Mouse (Mus musculus): Measurements from ENCODE around the gene Supt4a. TPM values are rescaled to one million over a fixed set of nuclear protein-coding genes. Genes with fewer than 3 reads are reported as not detected.

The Supt4a gene
- total and polyA plus RNA-seq, 3 experiments: 15.4 to 155 (median 64.1) TPM

DNA sequence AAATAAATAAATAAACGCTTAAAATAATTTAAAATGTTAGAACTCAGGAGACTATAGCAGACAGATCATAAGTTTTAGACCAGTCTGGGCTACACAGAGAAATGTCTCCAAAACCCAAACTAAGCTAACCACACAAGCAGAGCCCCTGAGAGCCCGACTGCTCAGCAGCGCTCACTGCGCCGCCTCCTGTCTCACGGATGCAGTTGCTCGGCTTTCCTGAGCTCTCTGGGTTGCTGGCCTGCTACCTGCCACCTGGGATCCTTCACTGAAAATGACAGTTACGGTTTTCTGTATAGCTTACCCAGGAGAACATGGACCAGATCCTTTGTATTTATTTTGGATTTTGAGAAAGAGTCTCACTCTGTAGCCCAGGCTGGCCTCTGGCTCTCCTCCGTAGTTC lies 17.0 kb upstream of the Supt4a start:
- Histone ChIP-seq H3K27me3 (ENCODE audit: insufficient read depth, low read length) (no peaks in the 10 kb centered on the region), H3K9me3 (replicated peaks) (peaks cover 9% of the 10 kb centered on the region), H3K36me3 (replicated peaks) (peaks cover 84% of the 10 kb centered on the region), H3K4me3 (ENCODE audit: low read depth, low read length) (no peak overlapping the region; the same call in 1 of the 2 replicates), H3K4me1 (ENCODE audit: insufficient read depth, low read depth, low read length) (peaks cover 77% of the 10 kb centered on the region)
- DNase-seq (ENCODE audit: low spot score) (no peak), ATAC-seq (ENCODE audit: extremely low read depth, insufficient number of reproducible peaks, low FRiP score, poor library complexity, severe bottlenecking) (no peak)
- TF ChIP-seq TAL1 (conservative IDR thresholded peaks at IDR 0.05; ENCODE audit: low read depth, low read length): no peak

- H3K4me1 ChIP-seq (ENCODE audit: insufficient read depth, low read depth, low read length): peaks cover 80% of the 10 kb centered on the region
- no peak for DNase-seq (ENCODE audit: low spot score)
- TF ChIP-seq GATA1 (IDR thresholded peaks at IDR 0.05; ENCODE audit: borderline replicate concordance, low read length): no peak
- no peak for ATAC-seq (ENCODE audit: extremely low read depth, insufficient number of reproducible peaks, low FRiP score, poor library complexity, severe bottlenecking)
- H3K9me3 ChIP-seq (replicated peaks): peaks cover 9% of the 10 kb centered on the region
- peaks cover 79% of the 10 kb centered on the region for H3K36me3 ChIP-seq (replicated peaks)
- no peak overlapping the region for H3K4me3 ChIP-seq (ENCODE audit: low read depth, low read length)
- H3K27me3 ChIP-seq (ENCODE audit: insufficient read depth, low read length): no peaks in the 10 kb centered on the region
Observed at GRCm38 (mm10) chr11:87720839-87721238, 16.5 kb upstream of the Supt4a start.

- H3K27me3 ChIP-seq (ENCODE audit: insufficient read depth, low read length): no peaks in the 10 kb centered on the region
Observed at GRCm38 (mm10) chr11:87722168-87722567, 15.2 kb upstream of the Supt4a start.

GRCm38 (mm10) chr11:87722891-87723290 lies 14.5 kb upstream of the Supt4a start:
- TF ChIP-seq TAL1 (conservative IDR thresholded peaks at IDR 0.05; ENCODE audit: low read depth, low read length) (no peak), GATA2 (IDR thresholded peaks at IDR 0.05; ENCODE audit: borderline replicate concordance, low read depth, low read length) (no peak)
- Histone ChIP-seq H3K4me1 (ENCODE audit: insufficient read depth, low read depth, low read length) (peaks cover 86% of the 10 kb centered on the region), H3K27me3 (ENCODE audit: insufficient read depth, low read length) (no peaks in the 10 kb centered on the region), H3K36me3 (replicated peaks) (peaks cover 76% of the 10 kb centered on the region), H3K9me3 (replicated peaks) (peaks cover 9% of the 10 kb centered on the region), H3K4me3 (ENCODE audit: low read depth, low read length) (no peak overlapping the region)
- ATAC-seq (ENCODE audit: extremely low read depth, insufficient number of reproducible peaks, low FRiP score, poor library complexity, severe bottlenecking): no peak
- no peak for DNase-seq (ENCODE audit: low spot score)

More at GRCm38 (mm10) chr11:87722168-87722567, 15.2 kb upstream of the Supt4a start:
- Histone ChIP-seq H3K9me3 (replicated peaks) (peaks cover 9% of the 10 kb centered on the region), H3K36me3 (replicated peaks) (peaks cover 74% of the 10 kb centered on the region), H3K4me1 (ENCODE audit: insufficient read depth, low read depth, low read length) (peaks cover 81% of the 10 kb centered on the region), H3K4me3 (ENCODE audit: low read depth, low read length) (no peak overlapping the region)
- no peak for TF ChIP-seq GATA2 (IDR thresholded peaks at IDR 0.05; ENCODE audit: borderline replicate concordance, low read depth, low read length)
- TF ChIP-seq TAL1 (conservative IDR thresholded peaks at IDR 0.05; ENCODE audit: low read depth, low read length): no peak
- TF ChIP-seq POLR2AphosphoS5 (IDR thresholded peaks at IDR 0.05; ENCODE audit: insufficient replicate concordance, low read depth, low read length): no peak
- TF ChIP-seq CTCF (IDR thresholded peaks at IDR 0.05; ENCODE audit: low read depth, low read length): no peak
- no peak for TF ChIP-seq GATA1 (IDR thresholded peaks at IDR 0.05; ENCODE audit: borderline replicate concordance, low read length)
- ATAC-seq (ENCODE audit: extremely low read depth, insufficient number of reproducible peaks, low FRiP score, poor library complexity, severe bottlenecking) (no peak), DNase-seq (ENCODE audit: low spot score) (no peak)

- TF ChIP-seq TAL1 (conservative IDR thresholded peaks at IDR 0.05; ENCODE audit: low read depth, low read length) (no peak), CTCF (IDR thresholded peaks at IDR 0.05; ENCODE audit: low read depth, low read length) (no peak), GATA2 (IDR thresholded peaks at IDR 0.05; ENCODE audit: borderline replicate concordance, low read depth, low read length) (no peak), POLR2AphosphoS5 (IDR thresholded peaks at IDR 0.05; ENCODE audit: insufficient replicate concordance, low read depth, low read length) (no peak), GATA1 (IDR thresholded peaks at IDR 0.05; ENCODE audit: borderline replicate concordance, low read length) (no peak)
- DNase-seq (ENCODE audit: low spot score) (no peak), ATAC-seq (ENCODE audit: extremely low read depth, insufficient number of reproducible peaks, low FRiP score, poor library complexity, severe bottlenecking) (no peak)
- H3K27me3 ChIP-seq (ENCODE audit: insufficient read depth, low read length): no peaks in the 10 kb centered on the region
- H3K9me3 ChIP-seq (replicated peaks): 0 out of 2 replicates have a peak, but pooled peaks cover 2% of the 10 kb centered on the region
- H3K4me1 ChIP-seq (ENCODE audit: insufficient read depth, low read depth, low read length): peaks cover 92% of the 10 kb centered on the region
- H3K36me3 ChIP-seq (replicated peaks): peaks cover 74% of the 10 kb centered on the region
- H3K4me3 ChIP-seq (ENCODE audit: low read depth, low read length): peak overlapping the region; percentile 67
Observed at GRCm38 (mm10) chr11:87725515-87725914, 11.8 kb upstream of the Supt4a start.

DNA sequence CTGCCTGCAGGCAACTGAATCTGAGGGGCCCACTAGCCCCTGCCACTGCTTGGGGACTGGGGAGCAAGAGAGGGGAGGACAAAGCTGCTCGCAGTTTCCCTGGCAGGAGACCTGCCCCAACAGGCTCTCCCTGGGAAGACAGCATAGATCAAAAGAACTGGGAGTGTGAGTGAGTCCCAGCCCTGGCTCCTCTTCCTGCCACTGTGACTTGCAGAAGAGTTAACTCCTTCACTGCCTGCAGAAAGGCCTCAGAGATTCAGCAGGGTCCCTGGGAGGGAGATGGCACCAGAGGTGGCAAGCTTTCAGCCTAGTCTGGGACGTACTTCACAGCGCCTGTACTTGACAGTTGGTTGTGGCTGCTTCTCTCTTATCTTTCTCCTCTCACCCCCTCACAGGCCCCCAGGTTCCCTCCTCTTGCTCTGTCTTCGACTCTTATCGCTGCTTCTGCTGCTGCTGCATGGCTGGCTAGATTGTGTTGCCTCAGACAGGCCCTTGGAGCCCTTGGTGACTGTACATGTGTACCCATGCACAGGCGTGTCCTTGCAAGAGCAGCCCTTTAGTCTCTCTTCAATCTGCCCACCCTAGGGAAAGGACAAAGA lies 11.3 kb upstream of the Supt4a start:
- H3K36me3 ChIP-seq (replicated peaks): peaks cover 73% of the 10 kb centered on the region
- H3K9me3 ChIP-seq (replicated peaks): 0 out of 2 replicates have a peak, but pooled peaks cover 2% of the 10 kb centered on the region
- peaks cover 91% of the 10 kb centered on the region for H3K4me1 ChIP-seq (ENCODE audit: insufficient read depth, low read depth, low read length)
- ATAC-seq (ENCODE audit: extremely low read depth, insufficient number of reproducible peaks, low FRiP score, poor library complexity, severe bottlenecking): peak; percentile 92
- DNase-seq (ENCODE audit: low spot score): peak; percentile 88
- H3K4me3 ChIP-seq (ENCODE audit: low read depth, low read length): peak overlapping the region; percentile 67
- TF ChIP-seq GATA2 (IDR thresholded peaks at IDR 0.05; ENCODE audit: borderline replicate concordance, low read depth, low read length): no peak; the same call in 1 of the 2 replicates
- TF ChIP-seq GATA1 (IDR thresholded peaks at IDR 0.05; ENCODE audit: borderline replicate concordance, low read length): no peak
- peak; percentile 93 for TF ChIP-seq TAL1 (conservative IDR thresholded peaks at IDR 0.05; ENCODE audit: low read depth, low read length)
- H3K27me3 ChIP-seq (ENCODE audit: insufficient read depth, low read length): no peaks in the 10 kb centered on the region

GRCm38 (mm10) chr11:87727021-87727420 lies 10.3 kb upstream of the Supt4a start:
- TF ChIP-seq CTCF (IDR thresholded peaks at IDR 0.05; ENCODE audit: low read depth, low read length) (no peak), GATA1 (IDR thresholded peaks at IDR 0.05; ENCODE audit: borderline replicate concordance, low read length) (no peak), GATA2 (IDR thresholded peaks at IDR 0.05; ENCODE audit: borderline replicate concordance, low read depth, low read length) (no peak), POLR2AphosphoS5 (IDR thresholded peaks at IDR 0.05; ENCODE audit: insufficient replicate concordance, low read depth, low read length) (no peak), TAL1 (conservative IDR thresholded peaks at IDR 0.05; ENCODE audit: low read depth, low read length) (no peak)
- peak overlapping the region; percentile 67; the same call in 1 of the 2 replicates for H3K4me3 ChIP-seq (ENCODE audit: low read depth, low read length)
- H3K36me3 ChIP-seq (replicated peaks): peaks cover 75% of the 10 kb centered on the region
- no peak for DNase-seq (ENCODE audit: low spot score)
- H3K9me3 ChIP-seq (replicated peaks): 0 out of 2 replicates have a peak, but pooled peaks cover 2% of the 10 kb centered on the region
- peaks cover 93% of the 10 kb centered on the region for H3K4me1 ChIP-seq (ENCODE audit: insufficient read depth, low read depth, low read length)
- no peaks in the 10 kb centered on the region for H3K27me3 ChIP-seq (ENCODE audit: insufficient read depth, low read length)
- no peak for ATAC-seq (ENCODE audit: extremely low read depth, insufficient number of reproducible peaks, low FRiP score, poor library complexity, severe bottlenecking)
